Mouse (Mus musculus): Measurements from ENCODE around the gene Hcls1. TPM values are rescaled to one million over a fixed set of nuclear protein-coding genes. Genes with fewer than 3 reads are reported as not detected.

The Hcls1 gene
- polyA plus RNA-seq, 2 experiments: 5.1 to 12.3 TPM

- TF ChIP-seq EP300 (IDR thresholded peaks at IDR 0.05; ENCODE audit: low read depth) (peak; percentile 67), CTCF (IDR thresholded peaks at IDR 0.05; ENCODE audit: low read depth) (no peak)
- H3K4me2 ChIP-seq (ENCODE audit: low read depth): peak overlapping the region; percentile 39
- H3K4me1 ChIP-seq (replicated peaks; ENCODE audit: control insufficient read depth in 2 of 2, insufficient read depth in 2 of 2, low read length in 1 of 2): peaks cover 42 to 54% of the 10 kb centered on the region in 2 experiments
- no peaks in the 10 kb centered on the region for H3K9me3 ChIP-seq (ENCODE audit: control insufficient read depth, low read length)
- no peaks in the 10 kb centered on the region for H3K27me3 ChIP-seq (ENCODE audit: control insufficient read depth, insufficient read depth, low read length)
- H3K4me3 ChIP-seq (ENCODE audit: insufficient read depth in 1 of 2, low read depth in 2 of 2, low read length in 2 of 2): no peak overlapping the region
- WGBS (ENCODE audit: insufficient replicate concordance): 50% methylated on average over 10 of the region's 10 CpGs
- ATAC-seq (ENCODE audit: insufficient read depth): peak; percentile 47
- peak overlapping the region; percentile 81 for H3K27ac ChIP-seq
- H3K36me3 ChIP-seq (replicated peaks; ENCODE audit: control insufficient read depth, insufficient read depth, low read depth): peaks cover 9% of the 10 kb centered on the region; the same call in 1 of the 2 replicates
- H3K9ac ChIP-seq (replicated peaks): no peak overlapping the region; the same call in 1 of the 2 replicates
- peak in 1 of 3 experiments; percentile 42 for DNase-seq (ENCODE audit: low read depth in 3 of 3, low spot score in 3 of 3)
Observed at GRCm38 (mm10) chr16:36893317-36893716, 41.5 kb upstream of the Hcls1 start.

GRCm38 (mm10) chr16:36896712-36897111 lies 38.1 kb upstream of the Hcls1 start:
- peaks cover 28 to 30% of the 10 kb centered on the region in 2 experiments for H3K4me1 ChIP-seq (replicated peaks; ENCODE audit: control insufficient read depth in 2 of 2, insufficient read depth in 2 of 2, low read length in 1 of 2)
- peaks cover 9% of the 10 kb centered on the region; the same call in 1 of the 2 replicates for H3K36me3 ChIP-seq (replicated peaks; ENCODE audit: control insufficient read depth, insufficient read depth, low read depth)
- ATAC-seq (ENCODE audit: insufficient read depth): peak; percentile 49
- peak overlapping the region; percentile 25; the same call in 1 of the 2 replicates for H3K27ac ChIP-seq
- H3K27me3 ChIP-seq (ENCODE audit: control insufficient read depth, insufficient read depth, low read length): no peaks in the 10 kb centered on the region
- no peak overlapping the region for H3K9ac ChIP-seq (replicated peaks)
- DNase-seq (ENCODE audit: low read depth in 3 of 3, low spot score in 3 of 3): no peak
- WGBS (ENCODE audit: insufficient replicate concordance): 68% methylated on average over 6 of the region's 6 CpGs
- no peak for TF ChIP-seq CTCF (IDR thresholded peaks at IDR 0.05; ENCODE audit: low read depth)
- no peak for TF ChIP-seq EP300 (IDR thresholded peaks at IDR 0.05; ENCODE audit: low read depth)
- no peak overlapping the region for H3K4me2 ChIP-seq (ENCODE audit: low read depth)
- H3K4me3 ChIP-seq (ENCODE audit: insufficient read depth in 1 of 2, low read depth in 2 of 2, low read length in 2 of 2): no peak overlapping the region
- H3K9me3 ChIP-seq (ENCODE audit: control insufficient read depth, low read length): no peaks in the 10 kb centered on the region

DNA sequence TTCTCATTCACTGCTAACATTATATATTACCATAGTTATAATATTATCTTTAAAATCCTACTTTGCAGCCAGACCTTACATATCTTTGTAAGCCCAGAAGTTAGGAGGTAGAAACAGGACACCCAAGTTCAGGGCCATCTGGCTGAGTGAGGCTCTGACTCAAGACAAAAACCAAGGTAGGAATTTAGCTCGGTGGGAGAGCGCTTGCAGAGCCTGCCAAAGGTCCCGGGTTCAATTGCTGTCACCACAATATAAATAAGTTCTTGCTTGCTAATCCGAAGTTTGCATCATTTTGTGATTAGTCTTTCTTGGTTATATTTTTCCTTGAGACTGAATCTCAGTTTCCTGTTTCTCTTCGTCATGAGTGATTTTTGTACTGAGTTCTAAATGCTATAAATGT lies 31.6 kb upstream of the Hcls1 start:
- Histone ChIP-seq H3K4me2 (ENCODE audit: low read depth) (no peak overlapping the region), H3K36me3 (replicated peaks; ENCODE audit: control insufficient read depth, insufficient read depth, low read depth) (peaks cover 7% of the 10 kb centered on the region; the same call in 1 of the 2 replicates), H3K27ac (no peak overlapping the region), H3K9ac (replicated peaks) (no peak overlapping the region), H3K4me1 (replicated peaks; ENCODE audit: control insufficient read depth in 2 of 2, insufficient read depth in 2 of 2, low read length in 1 of 2) (no peaks in the 10 kb centered on the region), H3K27me3 (ENCODE audit: control insufficient read depth, insufficient read depth, low read length) (no peaks in the 10 kb centered on the region), H3K9me3 (ENCODE audit: control insufficient read depth, low read length) (no peaks in the 10 kb centered on the region), H3K4me3 (ENCODE audit: insufficient read depth in 1 of 2, low read depth in 2 of 2, low read length in 2 of 2) (no peak overlapping the region)
- WGBS (ENCODE audit: insufficient replicate concordance): 82% methylated on average over 5 of the region's 5 CpGs
- TF ChIP-seq CTCF (IDR thresholded peaks at IDR 0.05; ENCODE audit: low read depth): no peak
- ATAC-seq (ENCODE audit: insufficient read depth) (no peak), DNase-seq (ENCODE audit: low read depth in 3 of 3, low spot score in 3 of 3) (no peak)

DNA sequence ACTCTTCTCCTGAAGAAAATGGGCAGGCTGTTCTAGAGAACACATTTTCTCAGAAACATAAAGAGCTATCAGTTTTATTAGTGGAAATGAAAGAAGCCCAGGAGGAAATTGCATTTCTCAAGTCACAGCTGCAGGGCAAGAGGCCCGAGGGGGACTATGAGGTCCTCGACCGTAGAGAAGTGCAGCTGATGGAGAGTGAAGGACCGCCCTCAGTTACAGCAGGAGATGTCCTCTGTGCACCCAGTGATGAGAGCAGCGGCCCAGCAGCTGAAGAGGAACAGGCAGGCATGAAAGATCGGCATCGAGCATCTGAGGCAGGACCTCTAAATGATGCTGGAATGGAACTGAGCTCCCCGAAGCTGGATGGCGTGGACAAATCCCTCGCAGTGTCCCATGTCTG lies 22.9 kb upstream of the Hcls1 start:
- H3K36me3 ChIP-seq (replicated peaks; ENCODE audit: control insufficient read depth, insufficient read depth, low read depth): peaks cover 17% of the 10 kb centered on the region
- no peaks in the 10 kb centered on the region for H3K4me1 ChIP-seq (replicated peaks; ENCODE audit: control insufficient read depth in 2 of 2, insufficient read depth in 2 of 2, low read length in 1 of 2)
- no peaks in the 10 kb centered on the region for H3K9me3 ChIP-seq (ENCODE audit: control insufficient read depth, low read length)
- 88% methylated on average over 10 of the region's 10 CpGs for WGBS (ENCODE audit: insufficient replicate concordance)
- TF ChIP-seq CTCF (IDR thresholded peaks at IDR 0.05; ENCODE audit: low read depth): no peak
- H3K27me3 ChIP-seq (ENCODE audit: control insufficient read depth, insufficient read depth, low read length): no peaks in the 10 kb centered on the region
- ATAC-seq (ENCODE audit: insufficient read depth) (no peak), DNase-seq (ENCODE audit: low read depth in 3 of 3, low spot score in 3 of 3) (no peak)
- no peak overlapping the region for H3K9ac ChIP-seq (replicated peaks)
- H3K27ac ChIP-seq: no peak overlapping the region
- H3K4me3 ChIP-seq (ENCODE audit: insufficient read depth in 1 of 2, low read depth in 2 of 2, low read length in 2 of 2): no peak overlapping the region
- no peak overlapping the region for H3K4me2 ChIP-seq (ENCODE audit: low read depth)

- ATAC-seq (ENCODE audit: insufficient read depth) (no peak), DNase-seq (ENCODE audit: low read depth in 3 of 3, low spot score in 3 of 3) (no peak)
- H3K4me2 ChIP-seq (ENCODE audit: low read depth): no peak overlapping the region
- peaks cover 17% of the 10 kb centered on the region for H3K36me3 ChIP-seq (replicated peaks; ENCODE audit: control insufficient read depth, insufficient read depth, low read depth)
- H3K4me1 ChIP-seq (replicated peaks; ENCODE audit: control insufficient read depth in 2 of 2, insufficient read depth in 2 of 2, low read length in 1 of 2): no peaks in the 10 kb centered on the region
- whole genome bisulfite sequencing (ENCODE audit: insufficient replicate concordance): 84% methylated on average over 13 of the region's 13 CpGs
- H3K27ac ChIP-seq: no peak overlapping the region
- H3K9ac ChIP-seq (replicated peaks): no peak overlapping the region
- H3K9me3 ChIP-seq (ENCODE audit: control insufficient read depth, low read length): no peaks in the 10 kb centered on the region
- no peaks in the 10 kb centered on the region for H3K27me3 ChIP-seq (ENCODE audit: control insufficient read depth, insufficient read depth, low read length)
- TF ChIP-seq EP300 (IDR thresholded peaks at IDR 0.05; ENCODE audit: low read depth) (no peak), CTCF (IDR thresholded peaks at IDR 0.05; ENCODE audit: low read depth) (no peak)
- H3K4me3 ChIP-seq (ENCODE audit: insufficient read depth in 1 of 2, low read depth in 2 of 2, low read length in 2 of 2): no peak overlapping the region
Observed at GRCm38 (mm10) chr16:36912311-36912710, 22.5 kb upstream of the Hcls1 start.
